Mouse (Mus musculus): Measurements from ENCODE around the gene Lbx1. TPM values are rescaled to one million over a fixed set of nuclear protein-coding genes. Genes with fewer than 3 reads are reported as not detected.

The Lbx1 gene
- polyA plus RNA-seq, 1 experiment, result not detected

GRCm38 (mm10) chr19:45257414-45258326 is 22.1 kb upstream of the Lbx1 start:
- H3K9ac ChIP-seq (ENCODE audit: low read depth, poor library complexity, severe bottlenecking), result no peak overlapping the region
- peaks cover 2% of the 10 kb centered on the region for H3K4me1 ChIP-seq (ENCODE audit: control insufficient read depth, insufficient read depth, low read length)
- H3K27me3 ChIP-seq (ENCODE audit: control insufficient read depth, insufficient read depth, low read length, poor library complexity, severe bottlenecking), result no peaks in the 10 kb centered on the region
- H3K27ac ChIP-seq (ENCODE audit: insufficient read depth, low read length), result no peak overlapping the region
- no peak overlapping the region for H3K4me3 ChIP-seq (ENCODE audit: low read depth, low read length)
- TF ChIP-seq CTCF (IDR thresholded peaks at IDR 0.05; ENCODE audit: low read depth, low read length) (no peak), EP300 (IDR thresholded peaks at IDR 0.05; ENCODE audit: insufficient read depth, low read depth, low read length) (no peak), POLR2A (IDR thresholded peaks at IDR 0.05; ENCODE audit: insufficient read depth, low read length) (no peak)
- no peaks in the 10 kb centered on the region for H3K36me3 ChIP-seq (ENCODE audit: control insufficient read depth, insufficient read depth, low read length, poor library complexity, severe bottlenecking)
- H3K9me3 ChIP-seq (replicated peaks; ENCODE audit: control insufficient read depth, insufficient read depth, low read length, poor library complexity, severe bottlenecking), result no peaks in the 10 kb centered on the region

GRCm38 (mm10) chr19:45254806-45255205 is 19.2 kb upstream of the Lbx1 start:
- no peaks in the 10 kb centered on the region for H3K36me3 ChIP-seq (ENCODE audit: control insufficient read depth, insufficient read depth, low read length, poor library complexity, severe bottlenecking)
- H3K9ac ChIP-seq (ENCODE audit: low read depth, poor library complexity, severe bottlenecking), result no peak overlapping the region
- no peaks in the 10 kb centered on the region for H3K9me3 ChIP-seq (replicated peaks; ENCODE audit: control insufficient read depth, insufficient read depth, low read length, poor library complexity, severe bottlenecking)
- H3K4me1 ChIP-seq (ENCODE audit: control insufficient read depth, insufficient read depth, low read length), result peaks cover 2% of the 10 kb centered on the region
- H3K27ac ChIP-seq (ENCODE audit: insufficient read depth, low read length), result no peak overlapping the region
- H3K4me3 ChIP-seq (ENCODE audit: low read depth, low read length), result no peak overlapping the region
- no peak for TF ChIP-seq POLR2A (IDR thresholded peaks at IDR 0.05; ENCODE audit: insufficient read depth, low read length)
- no peak for TF ChIP-seq EP300 (IDR thresholded peaks at IDR 0.05; ENCODE audit: insufficient read depth, low read depth, low read length)
- no peak for TF ChIP-seq CTCF (IDR thresholded peaks at IDR 0.05; ENCODE audit: low read depth, low read length)
- no peaks in the 10 kb centered on the region for H3K27me3 ChIP-seq (ENCODE audit: control insufficient read depth, insufficient read depth, low read length, poor library complexity, severe bottlenecking)

GRCm38 (mm10) chr19:45252436-45252835 is 16.8 kb upstream of the Lbx1 start:
- TF ChIP-seq POLR2A (IDR thresholded peaks at IDR 0.05; ENCODE audit: insufficient read depth, low read length) (no peak), CTCF (IDR thresholded peaks at IDR 0.05; ENCODE audit: low read depth, low read length) (no peak), EP300 (IDR thresholded peaks at IDR 0.05; ENCODE audit: insufficient read depth, low read depth, low read length) (no peak)
- no peak overlapping the region for H3K9ac ChIP-seq (ENCODE audit: low read depth, poor library complexity, severe bottlenecking)
- no peak overlapping the region for H3K4me3 ChIP-seq (ENCODE audit: low read depth, low read length)
- H3K9me3 ChIP-seq (replicated peaks; ENCODE audit: control insufficient read depth, insufficient read depth, low read length, poor library complexity, severe bottlenecking), result no peaks in the 10 kb centered on the region
- H3K4me1 ChIP-seq (ENCODE audit: control insufficient read depth, insufficient read depth, low read length), result no peaks in the 10 kb centered on the region
- H3K27me3 ChIP-seq (ENCODE audit: control insufficient read depth, insufficient read depth, low read length, poor library complexity, severe bottlenecking), result no peaks in the 10 kb centered on the region
- no peaks in the 10 kb centered on the region for H3K36me3 ChIP-seq (ENCODE audit: control insufficient read depth, insufficient read depth, low read length, poor library complexity, severe bottlenecking)
- no peak overlapping the region for H3K27ac ChIP-seq (ENCODE audit: insufficient read depth, low read length)

GRCm38 (mm10) chr19:45248691-45249090 is 13.1 kb upstream of the Lbx1 start:
- no peak overlapping the region for H3K27ac ChIP-seq (ENCODE audit: insufficient read depth, low read length)
- H3K4me3 ChIP-seq (ENCODE audit: low read depth, low read length), result peak overlapping the region; percentile 12; the same call in 1 of the 2 replicates
- H3K9me3 ChIP-seq (replicated peaks; ENCODE audit: control insufficient read depth, insufficient read depth, low read length, poor library complexity, severe bottlenecking), result no peaks in the 10 kb centered on the region
- H3K27me3 ChIP-seq (ENCODE audit: control insufficient read depth, insufficient read depth, low read length, poor library complexity, severe bottlenecking), result no peaks in the 10 kb centered on the region
- H3K9ac ChIP-seq (ENCODE audit: low read depth, poor library complexity, severe bottlenecking), result no peak overlapping the region
- no peak for TF ChIP-seq CTCF (IDR thresholded peaks at IDR 0.05; ENCODE audit: low read depth, low read length)
- TF ChIP-seq EP300 (IDR thresholded peaks at IDR 0.05; ENCODE audit: insufficient read depth, low read depth, low read length), result no peak
- TF ChIP-seq POLR2A (IDR thresholded peaks at IDR 0.05; ENCODE audit: insufficient read depth, low read length), result no peak
- no peaks in the 10 kb centered on the region for H3K36me3 ChIP-seq (ENCODE audit: control insufficient read depth, insufficient read depth, low read length, poor library complexity, severe bottlenecking)
- H3K4me1 ChIP-seq (ENCODE audit: control insufficient read depth, insufficient read depth, low read length), result no peaks in the 10 kb centered on the region

GRCm38 (mm10) chr19:45243918-45244700 is 8.5 kb upstream of the Lbx1 start:
- no peak overlapping the region for H3K27ac ChIP-seq (ENCODE audit: insufficient read depth, low read length)
- H3K27me3 ChIP-seq (ENCODE audit: control insufficient read depth, insufficient read depth, low read length, poor library complexity, severe bottlenecking), result peaks cover 6% of the 10 kb centered on the region
- H3K4me1 ChIP-seq (ENCODE audit: control insufficient read depth, insufficient read depth, low read length), result no peaks in the 10 kb centered on the region
- TF ChIP-seq CTCF (IDR thresholded peaks at IDR 0.05; ENCODE audit: low read depth, low read length) (peak; percentile 97), EP300 (IDR thresholded peaks at IDR 0.05; ENCODE audit: insufficient read depth, low read depth, low read length) (no peak)
- H3K36me3 ChIP-seq (ENCODE audit: control insufficient read depth, insufficient read depth, low read length, poor library complexity, severe bottlenecking), result no peaks in the 10 kb centered on the region
- no peak overlapping the region for H3K4me3 ChIP-seq (ENCODE audit: low read depth, low read length)
- no peak overlapping the region for H3K9ac ChIP-seq (ENCODE audit: low read depth, poor library complexity, severe bottlenecking)
- no peaks in the 10 kb centered on the region for H3K9me3 ChIP-seq (replicated peaks; ENCODE audit: control insufficient read depth, insufficient read depth, low read length, poor library complexity, severe bottlenecking)

- H3K4me3 ChIP-seq (ENCODE audit: low read depth, low read length), result no peak overlapping the region
- H3K27ac ChIP-seq (ENCODE audit: insufficient read depth, low read length), result no peak overlapping the region
- no peak for TF ChIP-seq POLR2A (IDR thresholded peaks at IDR 0.05; ENCODE audit: insufficient read depth, low read length)
- TF ChIP-seq EP300 (IDR thresholded peaks at IDR 0.05; ENCODE audit: insufficient read depth, low read depth, low read length), result no peak
- TF ChIP-seq CTCF (IDR thresholded peaks at IDR 0.05; ENCODE audit: low read depth, low read length), result no peak
- H3K9me3 ChIP-seq (replicated peaks; ENCODE audit: control insufficient read depth, insufficient read depth, low read length, poor library complexity, severe bottlenecking), result no peaks in the 10 kb centered on the region
- peak overlapping the region; percentile 33; the same call in 1 of the 2 replicates for H3K9ac ChIP-seq (ENCODE audit: low read depth, poor library complexity, severe bottlenecking)
- H3K36me3 ChIP-seq (ENCODE audit: control insufficient read depth, insufficient read depth, low read length, poor library complexity, severe bottlenecking), result no peaks in the 10 kb centered on the region
- H3K4me1 ChIP-seq (ENCODE audit: control insufficient read depth, insufficient read depth, low read length), result no peaks in the 10 kb centered on the region
- peaks cover 12% of the 10 kb centered on the region for H3K27me3 ChIP-seq (ENCODE audit: control insufficient read depth, insufficient read depth, low read length, poor library complexity, severe bottlenecking)
These were observed 7.6 kb upstream of the Lbx1 start for GRCm38 (mm10) chr19:45243264-45243602.
